ENCODE assay signal across 10 mouse cellular contexts in genomic region chr12:79131706-79132460, GRCm38 (mm10). TPM values are rescaled to one million over a fixed set of nuclear protein-coding genes. Genes with fewer than 3 reads are reported as not detected.
DNase-seq lines count a peak whose midpoint lies in the region; ATAC-seq and TF ChIP-seq lines count a peak whose summit lies in the region.
"Had no signal": no experiment of that assay in that cellular context is flagged by ENCODE, and none has a peak within 500 bp of the region (broad histone marks: within the 10 kb centered on the region; RNA-seq: fewer than 3 reads in every experiment).

No protein-coding gene starts in this region.

- H3K9me3 ChIP-seq in hindbrain, embryonic 16.5 days (ENCODE audit: control insufficient read depth, low read length): no peaks in the 10 kb centered on the region
- no peaks in the 10 kb centered on the region for H3K9me3 ChIP-seq in midbrain, embryonic 14.5 days (ENCODE audit: control insufficient read depth, low read length)

- no peaks in the 10 kb centered on the region for H3K27me3 ChIP-seq in hindbrain, embryonic 16.5 days (replicated peaks; ENCODE audit: control insufficient read depth, insufficient read depth, low read length)
- peaks cover 15% of the 10 kb centered on the region for H3K27me3 ChIP-seq in midbrain, embryonic 14.5 days (ENCODE audit: control insufficient read depth, insufficient read depth, low read length)

- peak overlapping the region; percentile 62 for H3K4me3 ChIP-seq in hindbrain, embryonic 16.5 days (ENCODE audit: low read length)
- peak overlapping the region; percentile 56 for H3K4me3 ChIP-seq in midbrain, embryonic 14.5 days (replicated peaks; ENCODE audit: low read depth, low read length)
- H3K4me3 ChIP-seq in gastrocnemius, adult 2 months: no peak overlapping the region

- H3K9ac ChIP-seq in hindbrain, embryonic 16.5 days (ENCODE audit: low read depth, low read length): peak overlapping the region; percentile 66
- H3K9ac ChIP-seq in midbrain, embryonic 14.5 days (replicated peaks; ENCODE audit: low read length): peak overlapping the region; percentile 68

- no peaks in the 10 kb centered on the region for H3K36me3 ChIP-seq in hindbrain, embryonic 16.5 days (ENCODE audit: control insufficient read depth, insufficient read depth, low read length)
- no peaks in the 10 kb centered on the region for H3K36me3 ChIP-seq in midbrain, embryonic 14.5 days (ENCODE audit: control insufficient read depth, insufficient read depth, low read length)

- ATAC-seq in common myeloid progenitor, adult 5-6 weeks (replicated peaks; ENCODE audit: low read depth, poor library complexity, severe bottlenecking): peak; percentile 63
- no peak for ATAC-seq in hindbrain, embryonic 16.5 days
- no peak for ATAC-seq in midbrain, embryonic 14.5 days (ENCODE audit: low FRiP score, low TSS enrichment)

- intact Hi-C loops in heart, postnatal 14 days (cut with DNase I): no loop called here
- intact Hi-C loops in left cerebral cortex, postnatal 25 days (cut with DNase I): no loop called here
- intact Hi-C loops in gastrocnemius, adult 2 months (cut with DNase I): no loop called here

- H3K4me1 ChIP-seq in hindbrain, embryonic 16.5 days (ENCODE audit: control insufficient read depth, insufficient read depth, low read depth, low read length): peaks cover 9% of the 10 kb centered on the region
- 0 out of 2 replicates have a peak, but pooled peaks cover 6% of the 10 kb centered on the region for H3K4me1 ChIP-seq in midbrain, embryonic 14.5 days (ENCODE audit: control insufficient read depth, insufficient read depth, low read length)

- TF ChIP-seq CTCF in gastrocnemius, adult 2 months (IDR thresholded peaks at IDR 0.05): no peak

- H3K27ac ChIP-seq in hindbrain, embryonic 16.5 days (ENCODE audit: low read depth, low read length): no peak overlapping the region
- H3K27ac ChIP-seq in midbrain, embryonic 14.5 days (replicated peaks; ENCODE audit: low read depth, low read length): no peak overlapping the region
- H3K27ac ChIP-seq in gastrocnemius, adult 2 months: no peak overlapping the region

- WGBS in hindbrain, embryonic 16.5 days: 27% methylated on average over 5 of the region's 5 CpGs
- WGBS in midbrain, embryonic 14.5 days: 26% methylated on average over 5 of the region's 5 CpGs

- DNase-seq in heart, adult 11 months: peak; percentile 35
- no peak for DNase-seq in heart, postnatal 14 days
- DNase-seq in midbrain, embryonic 14.5 days: no peak
- DNase-seq in left cerebral cortex, postnatal 25 days (ENCODE audit: low spot score in 2 of 2): no peak
- no peak for DNase-seq in frontal cortex, postnatal 10 days (ENCODE audit: low spot score in 2 of 2)
- DNase-seq in gastrocnemius, adult 2 months: no peak
- DNase-seq: cerebellum, adult 11-12 months; kidney, adult 9 months had no signal

- peak overlapping the region; percentile 87 for H3K4me2 ChIP-seq in hindbrain, embryonic 16.5 days (ENCODE audit: low read length)
- peak overlapping the region; percentile 91 for H3K4me2 ChIP-seq in midbrain, embryonic 14.5 days (ENCODE audit: low read length)

RNA-seq across cellular contexts. Expression of gene Arg2, which starts 1.3 kb away (rescaled TPM):
- not detected for total RNA-seq in heart, postnatal 14 days (2021)
- not detected in 2 replicates for total RNA-seq in common myeloid progenitor, adult 5-6 weeks (2017)
- 27.9 and 29.1 TPM in 2 replicates for polyA plus RNA-seq in hindbrain, embryonic 16.5 days (2015; fragmentation: Nextera tagmentation; extraction: Ambion mirVana)
- 31.1 and 35.8 TPM in 2 replicates for polyA plus RNA-seq in midbrain, embryonic 14.5 days (2014; fragmentation: Nextera tagmentation; extraction: Ambion mirVana)
- 1 to 10 TPM; 3.2 to 4.0 TPM for total RNA-seq in left cerebral cortex, postnatal 25 days (2021)
- not detected for total RNA-seq in gastrocnemius, adult 2 months (2021)

RNA-seq across cellular contexts. Expression of gene Vti1b, which starts 40.6 kb away (rescaled TPM):
- 10 to 100 TPM; 58.5 to 59.8 TPM for total RNA-seq in heart, postnatal 14 days (2021)
- total RNA-seq in common myeloid progenitor, adult 5-6 weeks (2017): 147 and 182 TPM in 2 replicates
- polyA plus RNA-seq in hindbrain, embryonic 16.5 days (2015; fragmentation: Nextera tagmentation; extraction: Ambion mirVana): 230 and 258 TPM in 2 replicates
- 158 and 174 TPM in 2 replicates for polyA plus RNA-seq in midbrain, embryonic 14.5 days (2014; fragmentation: Nextera tagmentation; extraction: Ambion mirVana)
- 100 to 1,000 TPM; 243 to 249 TPM for total RNA-seq in left cerebral cortex, postnatal 25 days (2021)
- total RNA-seq in gastrocnemius, adult 2 months (2021): 10 to 100 TPM; 72.1 to 88.9 TPM

RNA-seq across cellular contexts. Expression of gene Pigh, which starts 42.4 kb away (rescaled TPM):
- 1 to 10 TPM; 3.5 to 3.8 TPM for total RNA-seq in heart, postnatal 14 days (2021)
- total RNA-seq in common myeloid progenitor, adult 5-6 weeks (2017): 23.6 and 25.6 TPM in 2 replicates
- 20.2 and 20.7 TPM in 2 replicates for polyA plus RNA-seq in hindbrain, embryonic 16.5 days (2015; fragmentation: Nextera tagmentation; extraction: Ambion mirVana)
- 17.3 and 22.2 TPM in 2 replicates for polyA plus RNA-seq in midbrain, embryonic 14.5 days (2014; fragmentation: Nextera tagmentation; extraction: Ambion mirVana)
- 10 to 100 TPM in 1 of 2 experiments, 1 to 10 TPM in 1; 9.5 to 11.8 TPM for total RNA-seq in left cerebral cortex, postnatal 25 days (2021)
- total RNA-seq in gastrocnemius, adult 2 months (2021): 1 to 10 TPM; 2.0 to 2.3 TPM
